Mouse (Mus musculus) spleen, adult 2 months (tissue): ENCODE measurements around the gene Nedd8. TPM values are rescaled to one million over a fixed set of nuclear protein-coding genes. Genes with fewer than 3 reads are reported as not detected.
A peak's percentile ranks its signal among the peaks of the same experiment; 100 is the strongest.

Experiments used
- DNase-seq, 2 experiments: peaks; one replicate each; pipeline versions ENCODE4 v3.0.0 to v3.0.0-alpha.2; 2012 to 2021; ENCODE audit warnings: low spot score in 2 of 2, low read depth in 1 of 2
- H3K27ac ChIP-seq: fragments of 200-500 bp; 2 replicates; pipeline ENCODE4 v1.5.1; 2012; ENCODE audit warnings: low read length, inconsistent platforms; ENCODE audit not compliant: insufficient read depth
- H3K27me3 ChIP-seq: fragments of 200-500 bp; 2 replicates; pipeline ENCODE4 v1.6.1; 2012; ENCODE audit warnings: mild to moderate bottlenecking, moderate library complexity, low read length, inconsistent platforms; ENCODE audit not compliant: control insufficient read depth, insufficient read depth
- H3K36me3 ChIP-seq: fragments of 200-500 bp; 2 replicates; pipeline ENCODE4 v1.6.1; 2012; ENCODE audit warnings: mild to moderate bottlenecking, low read length, inconsistent platforms; ENCODE audit not compliant: control insufficient read depth, insufficient read depth
- H3K4me1 ChIP-seq: fragments of 200-500 bp; 2 replicates; pipeline ENCODE4 v1.6.1; 2011; ENCODE audit warnings: inconsistent platforms; ENCODE audit not compliant: control insufficient read depth, insufficient read depth, insufficient read length
- H3K4me3 ChIP-seq: fragments of 200-500 bp; 2 replicates; pipeline ENCODE4 v1.5.1; 2011; ENCODE audit warnings: mild to moderate bottlenecking, inconsistent platforms; ENCODE audit not compliant: insufficient read depth, insufficient read length; ENCODE audit errors: extremely low read depth
- CTCF ChIP-seq: fragments of 200-500 bp; IDR thresholded peaks from 2 replicates; pipeline ENCODE4 v1.5.1; 2011; ENCODE audit warnings: mild to moderate bottlenecking, inconsistent platforms; ENCODE audit not compliant: insufficient read depth, insufficient read length, insufficient replicate concordance; ENCODE audit errors: extremely low read depth
- POLR2A ChIP-seq: fragments of 200-500 bp; IDR thresholded peaks from 2 replicates; pipeline ENCODE4 v1.6.1; 2011; ENCODE audit warnings: low read depth, low read length, inconsistent platforms
- WGBS: fragments of 180-500 bp; shearing (Covaris S2); methylation state at CpG from one replicate; pipeline ENCODE4 v1.1.7; 2018; 5-methylcytosine and 5-hydroxymethylcytosine counted together
- polyA plus RNA-seq: library from polyadenylated mRNA; depleted of rRNA; stranded (reverse); fragments of >200 nt; gene quantifications from 2 replicates; pipeline ENCODE4 v1.2.3, GENCODE M21; 2012

The Nedd8 gene
- polyA plus RNA-seq, 1 experiment: 177 TPM

GRCm38 (mm10) chr14:55637795-55638194, 34.1 kb downstream of the Nedd8 start, which contains the start of gene Gm49378:
Gene Gm49378, minus strand, starts transcription at chr14:55637895.
- DNase-seq: no peak
- Histone ChIP-seq H3K27me3 (no peaks in the 10 kb centered on the region), H3K4me3 (no peak within 1 kb of the TSS), H3K4me1 (peaks cover 10% of the 10 kb centered on the region), H3K36me3 (peaks cover 11% of the 10 kb centered on the region), H3K27ac (no peak within 1 kb of the TSS)
- no peak for TF ChIP-seq CTCF
- WGBS: 92% methylated on average over 9 of the region's 9 CpGs

- Histone ChIP-seq H3K27me3 (no peaks in the 10 kb centered on the region), H3K36me3 (peaks cover 13% of the 10 kb centered on the region), H3K27ac (peak within 1 kb of the TSS; percentile 30; the same call in 1 of the 2 replicates), H3K4me1 (peaks cover 6% of the 10 kb centered on the region), H3K4me3 (peak within 1 kb of the TSS; percentile 67)
- peak; percentile 66 to 81 for DNase-seq
- no peak; the same call in 1 of the 2 replicates for TF ChIP-seq POLR2A
- WGBS: 1% methylated on average over 30 of the region's 33 CpGs
Measured at GRCm38 (mm10) chr14:55635523-55636007, 36.4 kb downstream of the Nedd8 start, which contains the start of gene Ipo4. Gene Ipo4, minus strand, starts transcription at chr14:55635957.

- Histone ChIP-seq H3K4me3 (peak overlapping the region; percentile 67), H3K36me3 (peaks cover 13% of the 10 kb centered on the region), H3K4me1 (peaks cover 6% of the 10 kb centered on the region), H3K27me3 (no peaks in the 10 kb centered on the region), H3K27ac (peak overlapping the region; percentile 30; the same call in 1 of the 2 replicates)
- WGBS: 6% methylated on average over 23 of the region's 23 CpGs
- DNase-seq: no peak
- TF ChIP-seq POLR2A (no peak), CTCF (no peak)
Measured at GRCm38 (mm10) chr14:55634874-55635522, 36.9 kb downstream of the Nedd8 start.

- Histone ChIP-seq H3K4me3 (no peak overlapping the region), H3K27ac (no peak overlapping the region), H3K36me3 (peaks cover 26% of the 10 kb centered on the region), H3K4me1 (no peaks in the 10 kb centered on the region), H3K27me3 (no peaks in the 10 kb centered on the region)
- peak in 1 of 2 experiments; percentile 68 for DNase-seq
- no peak for TF ChIP-seq POLR2A
- TF ChIP-seq CTCF: peak; percentile 90; the same call in 1 of the 2 replicates
- 33% methylated on average over 5 of the region's 5 CpGs for WGBS
Measured at GRCm38 (mm10) chr14:55629312-55629711, 42.6 kb downstream of the Nedd8 start.

GRCm38 (mm10) chr14:55628077-55628827, 43.7 kb downstream of the Nedd8 start:
- Histone ChIP-seq H3K27ac (no peak overlapping the region), H3K4me3 (no peak overlapping the region), H3K36me3 (peaks cover 26% of the 10 kb centered on the region), H3K27me3 (no peaks in the 10 kb centered on the region), H3K4me1 (no peaks in the 10 kb centered on the region)
- no peak for DNase-seq
- TF ChIP-seq POLR2A: no peak
- no peak for TF ChIP-seq CTCF
- 91% methylated on average over 27 of the region's 27 CpGs for WGBS

- no peaks in the 10 kb centered on the region for H3K27me3 ChIP-seq
- TF ChIP-seq POLR2A: no peak
- TF ChIP-seq CTCF: no peak
- H3K27ac ChIP-seq: no peak overlapping the region
- no peak for DNase-seq
- no peak overlapping the region for H3K4me3 ChIP-seq
- 21% methylated on average over 22 of the region's 22 CpGs for WGBS
- no peaks in the 10 kb centered on the region for H3K4me1 ChIP-seq
- no peaks in the 10 kb centered on the region for H3K36me3 ChIP-seq
Measured at GRCm38 (mm10) chr14:55618486-55619195, 53.3 kb downstream of the Nedd8 start.
